Mouse (Mus musculus) embryonic fibroblast, embryonic 13.5 days (primary cell): Measurements from ENCODE around the gene Ddx23.

Source experiments
- CTCF ChIP-seq: IDR thresholded peaks from 2 replicates; pipeline ENCODE4 v1.5.1; 2011; ENCODE audit warnings: mild to moderate bottlenecking, control low read depth, low read length, moderate library complexity, borderline replicate concordance; ENCODE audit not compliant: insufficient read depth
- POLR2A ChIP-seq: IDR thresholded peaks from 2 replicates; pipeline ENCODE4 v1.6.1; 2011; ENCODE audit warnings: low read depth, mild to moderate bottlenecking, control low read depth, low read length, moderate library complexity

GRCm38 (mm10) chr15:98676940-98677728 lies 14.4 kb upstream of the Ddx23 start, which contains the start of gene Rnd1:
- TF ChIP-seq CTCF, result no peak
- peak; percentile 100 for TF ChIP-seq POLR2A
